Mouse (Mus musculus) embryonic stem cell, embryonic (primary cell): ENCODE measurements at regions not wholly inside any gene's neighbourhood (a gene's known extent, or its start where the extent isn't known, plus 50 kb on each side); places are given as distances from the start of the nearest gene placed in this dataset.

Experiments used
- CTCF ChIA-PET, 4 experiments: fragments of 300-600 bp in 2 of 4; fragments of 350-600 bp in 2 of 4; sonication (Branson Sonifier 250); formaldehyde crosslinking; loops; one replicate each; lab custom pipeline; 2022; ENCODE audit warnings: inconsistent platforms in 2 of 4; lab: Charles Lee
- POLR2A ChIA-PET, 4 experiments: fragments of 300-600 bp in 2 of 4; fragments of 350-600 bp in 2 of 4; sonication (Branson Sonifier 250); formaldehyde crosslinking; loops; one replicate each; lab custom pipeline; 2022; ENCODE audit warnings: antibody characterized with exemption in 4 of 4, inconsistent platforms in 1 of 4; lab: Charles Lee

DNA sequence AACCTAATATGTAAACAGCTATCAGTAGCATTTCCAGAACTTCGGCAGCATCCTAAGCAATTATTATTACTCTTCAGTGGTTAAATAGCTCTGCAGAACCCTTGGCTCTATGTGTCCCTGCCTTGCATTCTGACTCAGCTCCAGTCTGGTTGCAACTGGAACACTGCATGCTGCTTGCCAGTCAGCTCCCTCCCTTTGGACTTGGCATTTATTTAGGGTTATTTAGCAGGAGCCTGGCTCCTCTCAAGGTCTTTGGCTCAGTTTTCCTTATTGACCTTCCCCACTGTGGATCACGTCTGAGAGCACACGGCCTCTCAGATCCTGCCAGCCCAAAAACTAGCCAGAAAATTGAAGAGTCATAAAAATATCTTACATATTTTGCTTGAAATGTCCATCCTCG lies 217.4 kb downstream of the Speer2 start:
- CTCF ChIA-PET, result no interaction called here
- POLR2A ChIA-PET, result no interaction called here

DNA sequence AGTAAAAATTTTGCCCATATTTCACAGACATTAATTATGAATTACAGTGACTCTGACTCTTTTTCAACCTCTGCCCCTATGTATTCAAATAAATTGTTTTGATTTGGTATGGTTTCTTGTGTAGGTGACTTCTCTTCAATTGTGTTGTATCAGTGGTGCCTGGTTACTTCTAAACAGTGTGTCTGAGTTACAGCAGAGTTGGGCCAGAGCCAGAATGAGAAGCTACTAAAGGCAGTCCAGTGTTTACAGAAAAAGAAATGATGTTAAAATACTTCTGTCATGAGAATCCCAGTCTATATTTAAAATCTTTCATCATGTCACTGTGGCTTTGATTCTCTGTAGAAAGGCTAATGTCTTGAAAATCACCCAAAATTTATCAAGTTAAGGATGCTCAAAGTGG lies 255.8 kb downstream of the Speer2 start:
- POLR2A ChIA-PET, result no interaction called here
- CTCF ChIA-PET, result no interaction called here

DNA sequence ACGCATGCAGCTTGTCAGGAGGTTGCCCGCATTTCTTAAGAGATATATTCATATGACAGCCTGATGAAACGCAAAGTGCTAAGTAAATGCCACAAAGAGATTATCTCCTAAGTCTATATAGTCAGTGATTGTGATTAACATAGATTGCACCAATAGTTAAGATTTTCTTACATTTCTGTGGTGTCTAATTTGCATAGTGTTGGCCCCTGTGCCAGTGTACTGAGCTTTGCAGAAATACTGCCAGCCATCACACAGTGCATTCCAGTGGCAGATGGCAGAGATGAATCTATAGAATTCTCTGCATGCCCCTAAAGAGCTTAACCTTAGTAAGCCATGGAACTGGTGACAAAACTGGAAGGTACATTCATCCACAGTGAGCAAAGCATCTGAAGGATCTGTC lies 262.6 kb downstream of the Speer2 start:
- CTCF ChIA-PET, result no interaction called here
- POLR2A ChIA-PET, result no interaction called here

DNA sequence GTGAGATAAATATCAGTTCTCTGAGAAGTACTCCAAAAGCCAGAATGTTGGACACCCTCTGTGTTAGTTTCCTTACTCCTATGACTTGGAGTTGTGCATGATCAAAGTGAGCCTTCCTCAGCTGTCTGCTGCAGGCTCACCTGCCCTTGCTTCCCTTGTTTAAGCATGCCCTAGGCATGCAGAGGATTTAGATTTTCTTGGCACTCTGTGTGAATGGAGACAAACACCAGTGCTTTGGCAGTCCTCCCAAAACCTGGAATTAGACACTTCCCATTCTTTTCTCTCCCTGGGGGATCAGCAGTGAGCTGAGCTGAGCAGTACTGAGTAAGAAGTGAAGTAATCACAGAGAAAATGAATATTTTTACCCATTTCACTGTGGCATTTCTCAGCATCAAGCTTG lies 286.3 kb downstream of the Speer2 start:
- CTCF ChIA-PET, result interaction anchor here in 2 of 4 experiments (0.6 kb wide), 2 partner anchors 37 to 85 kb away, joined by 3 to 4 read pairs; no protein-coding TSS in a partner anchor
- POLR2A ChIA-PET, result no interaction called here

DNA sequence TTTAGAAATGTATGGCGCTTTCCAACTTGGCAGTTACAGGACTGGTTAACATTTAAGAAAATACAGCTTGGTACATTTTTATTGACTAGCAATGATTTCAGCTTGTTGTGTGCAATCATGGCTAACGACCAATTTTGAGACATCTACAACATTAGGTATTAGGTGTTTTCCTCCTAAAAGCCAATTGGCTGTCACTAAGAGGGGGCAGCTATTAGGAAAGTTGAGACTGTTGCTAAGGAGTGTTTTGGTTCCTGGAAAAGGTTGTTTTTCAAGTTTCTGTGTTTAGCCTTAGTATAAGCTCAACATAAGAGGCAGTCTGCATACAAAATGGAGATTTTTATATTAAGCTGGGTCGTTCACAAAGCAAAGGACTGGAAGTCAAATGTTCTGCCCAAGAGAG lies 295.4 kb downstream of the Speer2 start:
- POLR2A ChIA-PET, result no interaction called here
- CTCF ChIA-PET, result no interaction called here

DNA sequence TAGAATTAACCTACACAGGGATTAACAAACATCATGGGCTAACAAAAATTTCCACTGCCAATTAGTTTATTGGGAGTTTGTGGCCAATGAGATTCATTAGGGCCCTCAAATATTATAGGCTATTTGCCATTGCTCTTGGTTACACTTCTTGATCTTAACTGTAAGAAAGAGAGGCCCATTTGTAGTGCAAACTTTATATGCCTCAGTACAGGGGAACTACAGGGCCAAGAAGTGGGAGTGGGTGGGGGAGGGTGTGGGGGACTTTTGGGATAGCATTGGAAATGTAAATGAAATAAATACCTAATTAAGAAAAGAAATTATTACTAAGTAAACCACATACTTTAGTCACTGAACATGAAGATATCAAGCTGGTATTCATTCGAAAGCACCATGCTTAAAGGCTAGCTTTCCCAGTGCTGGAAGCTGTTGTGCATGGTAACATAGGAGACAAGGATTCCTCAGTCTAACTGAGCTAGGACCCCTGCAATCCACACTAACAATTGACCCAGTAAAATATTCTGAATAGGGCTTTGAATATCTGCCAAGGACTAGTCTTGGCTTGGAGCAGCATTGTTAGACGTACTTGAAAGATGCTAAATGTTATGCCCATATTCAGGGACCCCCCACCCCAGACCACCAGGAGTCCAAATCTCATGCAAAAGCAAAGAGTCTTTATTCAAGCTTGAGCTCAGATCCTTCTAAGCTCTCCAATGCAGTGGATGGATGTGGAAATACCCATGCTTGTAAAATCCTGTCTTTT lies 295.9 kb downstream of the Speer2 start:
- CTCF ChIA-PET, result no interaction called here
- POLR2A ChIA-PET, result no interaction called here
